Mouse (Mus musculus) thymus, adult 2 months (tissue): Measurements from ENCODE around the gene Dpysl4. TPM values are rescaled to one million over a fixed set of nuclear protein-coding genes. Genes with fewer than 3 reads are reported as not detected.

Experiments used
- DNase-seq: peaks from one replicate; pipeline ENCODE4 v3.0.0; 2021
- H3K27ac ChIP-seq: fragments of 200-500 bp; 2 replicates; pipeline ENCODE4 v1.5.1; 2012; ENCODE audit warnings: low read length, control low read depth; ENCODE audit not compliant: control insufficient read depth, insufficient read depth
- H3K27me3 ChIP-seq: fragments of 200-500 bp; 2 replicates; pipeline ENCODE4 v1.6.1; 2012; ENCODE audit warnings: mild to moderate bottlenecking, low read length, moderate library complexity, mixed read lengths; ENCODE audit not compliant: control insufficient read depth, insufficient read depth
- H3K36me3 ChIP-seq: fragments of 200-500 bp; 2 replicates; pipeline ENCODE4 v1.6.1; 2012; ENCODE audit warnings: mild to moderate bottlenecking, low read length, moderate library complexity; ENCODE audit not compliant: control insufficient read depth, insufficient read depth
- H3K4me1 ChIP-seq: fragments of 200-500 bp; replicated peaks from 2 replicates; pipeline ENCODE4 v1.6.1; 2012; ENCODE audit warnings: low read length; ENCODE audit not compliant: control insufficient read depth, insufficient read depth
- H3K4me3 ChIP-seq: fragments of 200-500 bp; 2 replicates; pipeline ENCODE4 v1.5.1; 2012; ENCODE audit warnings: mild to moderate bottlenecking, low read length, control low read depth, moderate library complexity; ENCODE audit not compliant: control insufficient read depth, insufficient read depth
- CTCF ChIP-seq: fragments of 200-500 bp; IDR thresholded peaks from 2 replicates; pipeline ENCODE4 v1.5.1; 2012; ENCODE audit warnings: mild to moderate bottlenecking, control low read depth, low read length, moderate library complexity, borderline replicate concordance; ENCODE audit not compliant: control insufficient read depth, poor library complexity, insufficient read depth; ENCODE audit errors: extremely low read depth
- POLR2A ChIP-seq: fragments of 200-500 bp; IDR thresholded peaks from 2 replicates; pipeline ENCODE4 v1.6.1; 2012; ENCODE audit warnings: mild to moderate bottlenecking, low read length, control low read depth, moderate library complexity; ENCODE audit not compliant: control insufficient read depth, poor library complexity, insufficient read depth; ENCODE audit errors: extremely low read depth
- WGBS: fragments of 180-500 bp; shearing (Covaris S2); methylation state at CpG from one replicate; pipeline ENCODE4 v1.1.7; 2018; 5-methylcytosine and 5-hydroxymethylcytosine counted together
- polyA plus RNA-seq: library from polyadenylated mRNA; depleted of rRNA; stranded (reverse); fragments of >200 nt; gene quantifications from 2 replicates; pipeline ENCODE4 v1.2.3, GENCODE M21; 2012; rRNA removed

Dpysl4 gene
- 0.11 and 0.84 TPM in 2 replicates for polyA plus RNA-seq

- Histone ChIP-seq H3K4me3 (no peak within 1 kb of the TSS), H3K27ac (no peak within 1 kb of the TSS), H3K27me3 (peaks cover 3% of the 10 kb centered on the region; the same call in 1 of the 2 replicates), H3K4me1 (no peaks in the 10 kb centered on the region), H3K36me3 (no peaks in the 10 kb centered on the region)
- no peak for DNase-seq
- TF ChIP-seq CTCF = no peak
- TF ChIP-seq POLR2A = no peak
- 13% methylated on average over 32 of the region's 32 CpGs for WGBS
Measured at GRCm38 (mm10) chr7:139085629-139086194, at the start of gene Dpysl4. Gene Dpysl4 (plus strand): TSS chr7:139086001.

- H3K4me3 ChIP-seq = no peak overlapping the region
- no peaks in the 10 kb centered on the region for H3K27me3 ChIP-seq
- TF ChIP-seq POLR2A (no peak), CTCF (no peak)
- no peaks in the 10 kb centered on the region for H3K4me1 ChIP-seq
- H3K36me3 ChIP-seq = no peaks in the 10 kb centered on the region
- 68% methylated on average over 4 of the region's 4 CpGs for WGBS
- no peak overlapping the region for H3K27ac ChIP-seq
- no peak for DNase-seq
Measured at GRCm38 (mm10) chr7:139063406-139063805, 22.4 kb upstream of the Dpysl4 start.

GRCm38 (mm10) chr7:139068182-139068623 lies 17.6 kb upstream of the Dpysl4 start:
- H3K4me3 ChIP-seq = no peak overlapping the region
- TF ChIP-seq CTCF = no peak
- no peak for TF ChIP-seq POLR2A
- no peak overlapping the region for H3K27ac ChIP-seq
- DNase-seq = peak; percentile 49
- no peaks in the 10 kb centered on the region for H3K36me3 ChIP-seq
- 0% methylated on average over 2 of the region's 2 CpGs for WGBS
- H3K4me1 ChIP-seq = no peaks in the 10 kb centered on the region
- no peaks in the 10 kb centered on the region for H3K27me3 ChIP-seq

GRCm38 (mm10) chr7:139074189-139074588 lies 11.6 kb upstream of the Dpysl4 start:
- Histone ChIP-seq H3K4me1 (no peaks in the 10 kb centered on the region), H3K4me3 (no peak overlapping the region), H3K27ac (no peak overlapping the region), H3K36me3 (no peaks in the 10 kb centered on the region), H3K27me3 (no peaks in the 10 kb centered on the region)
- WGBS = 61% methylated on average over 6 of the region's 6 CpGs
- TF ChIP-seq CTCF (no peak), POLR2A (no peak)
- DNase-seq = no peak

GRCm38 (mm10) chr7:139075054-139075794 lies 10.6 kb upstream of the Dpysl4 start:
- no peak for DNase-seq
- 74% methylated on average over 14 of the region's 14 CpGs for WGBS
- Histone ChIP-seq H3K4me1 (no peaks in the 10 kb centered on the region), H3K27ac (no peak overlapping the region), H3K27me3 (no peaks in the 10 kb centered on the region), H3K4me3 (no peak overlapping the region), H3K36me3 (no peaks in the 10 kb centered on the region)
- TF ChIP-seq CTCF = no peak
- no peak for TF ChIP-seq POLR2A

GRCm38 (mm10) chr7:139077283-139077682 lies 8.5 kb upstream of the Dpysl4 start:
- TF ChIP-seq CTCF (no peak), POLR2A (no peak)
- Histone ChIP-seq H3K4me1 (no peaks in the 10 kb centered on the region), H3K27ac (no peak overlapping the region), H3K36me3 (no peaks in the 10 kb centered on the region), H3K27me3 (no peaks in the 10 kb centered on the region), H3K4me3 (no peak overlapping the region)
- no peak for DNase-seq
- 41% methylated on average over 7 of the region's 7 CpGs for WGBS
